Mouse (Mus musculus) brain, adult 2 months (tissue): ENCODE results near the gene Cacna1c.

Experiments
- DNase-seq: peaks from one replicate; pipeline ENCODE4 v3.0.0; 2011; ENCODE audit warnings: low read depth, low spot score

Gene Cacna1c

GRCm38 (mm10) chr6:119165677-119166076, 30.5 kb downstream of the Cacna1c start:
- no peak for DNase-seq

GRCm38 (mm10) chr6:119145109-119145508, 51.1 kb downstream of the Cacna1c start:
- DNase-seq, result no peak

- DNase-seq, result no peak
Observed at GRCm38 (mm10) chr6:119139561-119139960, 56.7 kb downstream of the Cacna1c start.

- no peak for DNase-seq
Observed at GRCm38 (mm10) chr6:119137768-119138167, 58.5 kb downstream of the Cacna1c start.

- DNase-seq, result peak; percentile 54
Observed at GRCm38 (mm10) chr6:119132863-119133262, 63.4 kb downstream of the Cacna1c start.

- DNase-seq, result no peak
Observed at GRCm38 (mm10) chr6:119132111-119132735, 64.0 kb downstream of the Cacna1c start.

- DNase-seq, result peak; percentile 63
Observed at GRCm38 (mm10) chr6:119129664-119130063, 66.6 kb downstream of the Cacna1c start.

GRCm38 (mm10) chr6:119128521-119128920, 67.7 kb downstream of the Cacna1c start:
- no peak for DNase-seq

GRCm38 (mm10) chr6:119128076-119128475, 68.1 kb downstream of the Cacna1c start:
- no peak for DNase-seq

- DNase-seq, result no peak
Observed at GRCm38 (mm10) chr6:119126991-119127390, 69.2 kb downstream of the Cacna1c start.

- no peak for DNase-seq
Observed at GRCm38 (mm10) chr6:119118371-119118770, 77.8 kb downstream of the Cacna1c start.

GRCm38 (mm10) chr6:119116290-119116689, 79.9 kb downstream of the Cacna1c start:
- DNase-seq, result no peak

GRCm38 (mm10) chr6:119113362-119113761, 82.9 kb downstream of the Cacna1c start:
- DNase-seq, result no peak

GRCm38 (mm10) chr6:119110369-119110768, 85.8 kb downstream of the Cacna1c start:
- DNase-seq, result no peak

- peak; percentile 88 for DNase-seq
Observed at GRCm38 (mm10) chr6:119108466-119109394, 87.5 kb downstream of the Cacna1c start.

- DNase-seq, result peak; percentile 65
Observed at GRCm38 (mm10) chr6:119107856-119108465, 88.3 kb downstream of the Cacna1c start.

GRCm38 (mm10) chr6:119107140-119107855, 88.9 kb downstream of the Cacna1c start:
- peak; percentile 71 for DNase-seq

- peak; percentile 32 for DNase-seq
Observed at GRCm38 (mm10) chr6:119106726-119107125, 89.5 kb downstream of the Cacna1c start.

- DNase-seq, result peak; percentile 95
Observed at GRCm38 (mm10) chr6:119105651-119106595, 90.3 kb downstream of the Cacna1c start.

GRCm38 (mm10) chr6:119104246-119104645, 92.0 kb downstream of the Cacna1c start:
- peak; percentile 96 for DNase-seq
